Mouse (Mus musculus) brain, embryonic 14.5 days (tissue): ENCODE measurements around the gene Tmem72.

ENCODE experiments used
- CTCF ChIP-seq: fragments of 200-500 bp; IDR thresholded peaks from 2 replicates; pipeline ENCODE4 v1.5.1; 2012; ENCODE audit warnings: inconsistent platforms, mild to moderate bottlenecking, moderate library complexity, borderline replicate concordance; ENCODE audit not compliant: insufficient read depth, insufficient read length; ENCODE audit errors: extremely low read depth
- POLR2A ChIP-seq: fragments of 200-500 bp; IDR thresholded peaks from 2 replicates; pipeline ENCODE4 v1.6.1; 2012; ENCODE audit warnings: mild to moderate bottlenecking, inconsistent platforms, borderline replicate concordance; ENCODE audit not compliant: poor library complexity, insufficient read depth, insufficient read length, severe bottlenecking; ENCODE audit errors: extremely low read depth

DNA sequence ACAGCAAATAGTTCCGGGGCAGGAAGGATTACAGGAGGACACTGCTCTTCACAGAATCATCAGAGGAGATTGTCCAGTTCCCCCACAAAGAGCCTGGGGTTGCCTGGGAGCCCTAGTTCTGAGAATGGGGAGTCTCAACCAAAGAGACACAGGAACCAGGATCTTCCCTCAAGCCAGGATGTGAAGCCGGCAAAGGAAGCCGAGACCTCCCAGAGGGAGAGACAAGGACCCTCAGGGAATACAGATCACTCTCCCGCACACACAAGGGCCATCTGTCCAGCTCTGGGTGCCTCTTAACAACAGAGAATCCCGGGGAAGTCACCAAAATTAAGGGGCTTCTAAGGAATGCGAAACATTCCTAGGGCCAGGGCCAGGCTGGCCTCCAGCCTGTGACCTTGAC is 39.4 kb downstream of the Tmem72 start:
- no peak for TF ChIP-seq POLR2A
- no peak for TF ChIP-seq CTCF
